Mouse (Mus musculus) forebrain, postnatal 0 days (tissue): ENCODE data around the gene Slc17a7. TPM values are rescaled to one million over a fixed set of nuclear protein-coding genes. Genes with fewer than 3 reads are reported as not detected.
A peak's percentile ranks its signal among the peaks of the same experiment; 100 is the strongest.

ENCODE experiments used
- ATAC-seq: fragments of 200-750 bp; cut with Nextera tagmentation; 2 replicates; pipeline ENCODE4 v1.8.0; 2017; ENCODE audit warnings: mild to moderate bottlenecking, moderate library complexity
- DNase-seq: peaks from one replicate; pipeline ENCODE4 v3.0.0-alpha.2; 2015
- H3K27ac ChIP-seq: fragments of 300-500 bp; sonication (generic); 2 replicates; pipeline ENCODE4 v1.5.1; 2014; ENCODE audit warnings: low read depth, mild to moderate bottlenecking, antibody characterized with exemption, low read length, moderate library complexity, mixed read lengths
- H3K27me3 ChIP-seq: fragments of 300-500 bp; sonication (generic); 2 replicates; pipeline ENCODE4 v1.6.1; 2014; ENCODE audit warnings: mild to moderate bottlenecking, low read length, mixed read lengths; ENCODE audit not compliant: insufficient read depth
- H3K36me3 ChIP-seq: fragments of 300-500 bp; sonication (generic); 2 replicates; pipeline ENCODE4 v1.6.1; 2014; ENCODE audit warnings: mild to moderate bottlenecking, moderate library complexity; ENCODE audit not compliant: insufficient read depth
- H3K4me1 ChIP-seq: fragments of 300-500 bp; sonication (generic); 2 replicates; pipeline ENCODE4 v1.6.1; 2014; ENCODE audit warnings: antibody characterized with exemption; ENCODE audit not compliant: insufficient read depth
- H3K4me2 ChIP-seq: fragments of 300-500 bp; sonication (generic); 2 replicates; pipeline ENCODE4 v1.6.1; 2014; ENCODE audit warnings: low read depth, mild to moderate bottlenecking, moderate library complexity
- H3K4me3 ChIP-seq: fragments of 300-500 bp; sonication (generic); 2 replicates; pipeline ENCODE4 v1.5.1; 2014; ENCODE audit warnings: low read depth, low read length, mixed read lengths
- H3K9ac ChIP-seq: fragments of 300-500 bp; sonication (generic); 2 replicates; pipeline ENCODE4 v1.6.1; 2014; ENCODE audit warnings: mild to moderate bottlenecking
- H3K9me3 ChIP-seq: fragments of 300-500 bp; sonication (generic); 2 replicates; pipeline ENCODE4 v1.6.1; 2016; ENCODE audit warnings: low read length
- CTCF ChIP-seq: sonication (generic); IDR thresholded peaks from 2 replicates; pipeline ENCODE4 v1.5.1; 2016; ENCODE audit warnings: antibody characterized with exemption, control low read depth, low read depth
- WGBS: fragments of 180-500 bp; shearing (Covaris S2); extraction: QIAGEN DNeasy Blood & Tissue Kit; methylation state at CpG from one replicate; pipeline ENCODE4 v1.1.7; 2014; 5-methylcytosine and 5-hydroxymethylcytosine counted together
- polyA plus RNA-seq: library from polyadenylated mRNA; unstranded; fragments of >200 nt; fragmentation: Nextera tagmentation; extraction: Ambion mirVana; gene quantifications from 2 replicates; pipeline ENCODE4 v1.2.1, GENCODE M21; 2015
- total RNA-seq: library from RNA; depleted of rRNA; stranded (reverse); fragments of >200 nt; gene quantifications from 2 replicates; pipeline ENCODE4 v1.2.3, GENCODE M21; 2014

Gene Slc17a7
- total and polyA plus RNA-seq, 2 experiments from 2014 or later: 47.6 to 87.5 TPM

DNA sequence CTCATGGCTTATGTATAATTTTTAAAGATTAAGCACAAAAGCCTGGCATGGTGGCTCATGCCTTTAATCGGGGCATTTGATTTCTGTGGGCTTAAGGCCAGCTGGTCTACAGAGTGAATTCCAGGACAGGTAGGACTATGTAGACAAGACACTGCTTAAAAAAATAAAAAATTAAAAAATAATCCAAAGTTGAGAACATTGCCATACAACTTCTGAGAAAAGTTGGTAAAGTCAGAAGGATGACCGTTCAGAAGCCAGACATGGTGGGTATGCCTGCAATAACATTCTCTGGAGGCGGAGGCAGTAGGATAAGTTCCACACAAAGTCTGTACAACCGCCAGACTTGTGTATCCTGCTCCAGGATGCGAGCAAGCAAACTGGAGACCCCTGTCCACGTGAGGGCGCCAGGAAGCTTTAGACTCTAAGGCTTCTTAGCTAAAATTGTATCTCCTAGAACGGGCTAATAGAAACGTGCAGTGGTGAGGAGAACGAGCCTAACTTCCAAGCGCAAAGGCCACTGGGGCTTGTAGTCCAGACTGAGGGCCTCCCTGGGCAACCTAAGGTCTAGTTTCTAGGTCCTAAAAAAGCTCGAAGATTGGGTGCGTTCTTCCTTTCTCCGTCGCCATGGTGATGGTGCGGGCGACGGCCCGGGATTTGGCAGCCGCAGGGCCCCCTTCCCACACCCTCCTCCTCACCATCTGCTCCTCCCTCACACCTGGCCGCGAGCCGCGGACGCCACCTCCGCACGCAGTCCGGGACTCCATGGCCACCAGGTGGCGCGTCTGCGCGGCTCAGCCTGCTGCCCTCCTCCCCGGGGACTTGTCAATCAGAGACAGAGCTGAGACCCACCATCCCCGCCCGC lies 1.9 kb upstream of the Slc17a7 start:
- DNase-seq (peak; percentile 95), ATAC-seq (peak; percentile 95)
- H3K4me2 ChIP-seq: peak overlapping the region; percentile 65
- peak overlapping the region; percentile 22; the same call in 1 of the 2 replicates for H3K9ac ChIP-seq
- peaks cover 6% of the 10 kb centered on the region; the same call in 1 of the 2 replicates for H3K4me1 ChIP-seq
- H3K4me3 ChIP-seq: peak overlapping the region; percentile 35
- H3K27me3 ChIP-seq: peaks cover 6% of the 10 kb centered on the region; the same call in 1 of the 2 replicates
- peaks cover 23% of the 10 kb centered on the region; the same call in 1 of the 2 replicates for H3K36me3 ChIP-seq
- H3K27ac ChIP-seq: peak overlapping the region; percentile 57; the same call in 1 of the 2 replicates
- peak; percentile 92 for TF ChIP-seq CTCF
- 4% methylated on average over 35 of the region's 35 CpGs for WGBS
- H3K9me3 ChIP-seq: no peaks in the 10 kb centered on the region

DNA sequence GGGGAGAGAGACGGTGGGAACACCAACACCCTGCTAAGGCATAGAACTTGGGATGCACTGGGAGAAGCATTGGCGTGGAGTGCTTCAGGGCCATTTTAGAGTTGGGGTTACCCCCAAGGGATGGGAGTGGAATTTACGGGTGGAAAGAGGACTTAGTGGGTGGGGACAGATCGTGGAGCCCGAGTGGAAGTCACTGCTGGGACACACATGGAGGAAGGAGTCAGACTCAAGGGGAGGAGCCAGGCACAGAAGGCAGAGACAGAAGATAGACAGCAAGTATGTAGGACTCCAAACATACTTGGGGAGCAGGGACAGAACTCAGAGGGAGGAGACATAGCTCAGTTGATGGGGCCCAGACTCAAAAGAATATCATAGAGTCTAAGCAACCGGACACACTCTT lies 1.2 kb upstream of the Slc17a7 start:
- Histone ChIP-seq H3K4me2 (peak overlapping the region; percentile 65), H3K27ac (peak overlapping the region; percentile 57; the same call in 1 of the 2 replicates), H3K9ac (peak overlapping the region; percentile 22; the same call in 1 of the 2 replicates), H3K4me3 (peak overlapping the region; percentile 35), H3K36me3 (peaks cover 23% of the 10 kb centered on the region; the same call in 1 of the 2 replicates), H3K9me3 (no peaks in the 10 kb centered on the region), H3K27me3 (peaks cover 6% of the 10 kb centered on the region), H3K4me1 (peaks cover 6% of the 10 kb centered on the region; the same call in 1 of the 2 replicates)
- 20% methylated on average over 6 of the region's 6 CpGs for WGBS
- ATAC-seq (no peak), DNase-seq (no peak)
- no peak for TF ChIP-seq CTCF

DNA sequence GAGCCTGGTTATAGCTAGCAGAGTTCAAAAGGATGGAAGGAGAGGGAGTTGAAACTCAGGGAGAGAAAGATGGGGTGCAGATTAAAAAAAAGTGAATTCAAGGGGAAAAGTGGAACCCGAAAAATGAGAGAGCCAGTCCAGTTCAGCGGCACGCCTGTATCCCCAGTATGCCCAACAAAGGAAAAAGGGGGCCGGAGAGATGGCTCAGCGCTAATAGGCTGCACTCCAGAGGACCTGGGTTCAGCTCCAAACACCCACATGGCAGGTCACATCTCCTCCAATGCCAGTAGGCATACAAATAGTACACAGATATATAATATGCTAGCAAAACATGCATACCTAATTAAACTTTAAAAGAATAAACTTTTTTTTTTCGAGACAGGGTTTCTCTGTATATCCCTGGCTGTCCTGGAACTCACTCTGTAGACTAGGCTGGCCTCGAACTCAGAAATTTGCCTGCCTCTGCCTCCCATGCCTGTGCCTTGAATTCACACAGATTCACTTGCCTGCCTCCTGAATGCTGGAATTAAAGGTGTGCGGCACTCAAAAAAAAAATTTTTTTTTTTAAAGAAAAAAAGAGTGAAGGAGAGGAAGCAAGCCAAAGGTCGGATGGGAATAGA lies 643 bp upstream of the Slc17a7 start:
- 73% methylated on average over 9 of the region's 9 CpGs for WGBS
- Histone ChIP-seq H3K4me3 (peak overlapping the region; percentile 47; the same call in 1 of the 2 replicates), H3K9ac (no peak overlapping the region), H3K4me2 (no peak overlapping the region), H3K9me3 (no peaks in the 10 kb centered on the region), H3K36me3 (peaks cover 21% of the 10 kb centered on the region; the same call in 1 of the 2 replicates), H3K4me1 (peaks cover 6% of the 10 kb centered on the region; the same call in 1 of the 2 replicates), H3K27me3 (peaks cover 12% of the 10 kb centered on the region), H3K27ac (no peak overlapping the region)
- ATAC-seq: no peak
- no peak for DNase-seq
- no peak for TF ChIP-seq CTCF

DNA sequence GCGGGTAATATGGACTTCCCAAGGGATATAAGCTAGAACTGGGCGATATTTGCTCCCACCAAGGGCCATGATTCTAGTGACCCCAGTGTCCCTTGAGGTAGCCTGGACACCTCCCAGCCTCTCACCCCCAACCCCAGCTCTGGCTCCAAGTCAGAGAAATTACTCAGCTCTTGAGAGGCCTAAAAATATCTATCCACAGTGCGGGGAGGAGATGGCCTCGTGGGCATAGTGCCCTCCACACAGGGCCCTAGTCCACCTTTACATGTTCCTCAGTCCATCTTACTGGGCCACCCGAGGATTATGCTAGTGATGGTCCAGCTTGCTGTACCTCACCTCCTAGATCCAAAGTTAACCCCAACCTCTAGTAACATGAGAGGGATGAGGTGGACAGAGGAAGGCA lies 1.1 kb downstream of the Slc17a7 start:
- 61% methylated on average over 5 of the region's 5 CpGs for WGBS
- H3K4me3 ChIP-seq: peak overlapping the region; percentile 47
- TF ChIP-seq CTCF: no peak
- H3K4me2 ChIP-seq: peak overlapping the region; percentile 62
- peak overlapping the region; percentile 59; the same call in 1 of the 2 replicates for H3K9ac ChIP-seq
- DNase-seq: no peak
- no peaks in the 10 kb centered on the region for H3K9me3 ChIP-seq
- H3K27me3 ChIP-seq: peaks cover 14% of the 10 kb centered on the region
- H3K36me3 ChIP-seq: peaks cover 6% of the 10 kb centered on the region; the same call in 1 of the 2 replicates
- ATAC-seq: no peak
- peak overlapping the region; percentile 9; the same call in 1 of the 2 replicates for H3K27ac ChIP-seq
- H3K4me1 ChIP-seq: peaks cover 6% of the 10 kb centered on the region; the same call in 1 of the 2 replicates

DNA sequence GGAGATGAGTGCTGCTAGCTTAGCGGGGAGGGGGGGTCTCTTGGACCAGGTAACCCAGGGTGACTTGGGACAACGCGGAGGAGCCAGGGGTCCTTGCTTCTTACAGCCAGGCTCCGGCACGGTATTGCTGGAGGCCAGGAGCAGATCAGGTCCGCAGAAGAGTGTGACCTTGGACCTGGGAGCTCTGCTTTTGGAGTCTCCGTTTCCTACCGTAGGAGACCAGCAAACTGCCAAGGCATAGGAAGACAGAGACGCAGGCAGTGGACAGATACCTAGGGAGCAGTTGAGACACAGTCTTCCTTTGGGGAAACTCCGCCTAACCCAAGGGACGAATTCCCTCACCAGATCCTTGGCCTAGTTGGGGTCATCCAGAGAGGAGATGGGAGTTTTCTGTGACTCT lies 2.0 kb downstream of the Slc17a7 start:
- peaks cover 14% of the 10 kb centered on the region for H3K27me3 ChIP-seq
- H3K4me3 ChIP-seq: peak overlapping the region; percentile 6; the same call in 1 of the 2 replicates
- H3K4me2 ChIP-seq: peak overlapping the region; percentile 62
- H3K27ac ChIP-seq: no peak overlapping the region
- no peak for ATAC-seq
- 41% methylated on average over 11 of the region's 11 CpGs for WGBS
- DNase-seq: no peak
- H3K36me3 ChIP-seq: no peaks in the 10 kb centered on the region
- peaks cover 6% of the 10 kb centered on the region; the same call in 1 of the 2 replicates for H3K4me1 ChIP-seq
- no peak overlapping the region for H3K9ac ChIP-seq
- H3K9me3 ChIP-seq: no peaks in the 10 kb centered on the region
- no peak for TF ChIP-seq CTCF

DNA sequence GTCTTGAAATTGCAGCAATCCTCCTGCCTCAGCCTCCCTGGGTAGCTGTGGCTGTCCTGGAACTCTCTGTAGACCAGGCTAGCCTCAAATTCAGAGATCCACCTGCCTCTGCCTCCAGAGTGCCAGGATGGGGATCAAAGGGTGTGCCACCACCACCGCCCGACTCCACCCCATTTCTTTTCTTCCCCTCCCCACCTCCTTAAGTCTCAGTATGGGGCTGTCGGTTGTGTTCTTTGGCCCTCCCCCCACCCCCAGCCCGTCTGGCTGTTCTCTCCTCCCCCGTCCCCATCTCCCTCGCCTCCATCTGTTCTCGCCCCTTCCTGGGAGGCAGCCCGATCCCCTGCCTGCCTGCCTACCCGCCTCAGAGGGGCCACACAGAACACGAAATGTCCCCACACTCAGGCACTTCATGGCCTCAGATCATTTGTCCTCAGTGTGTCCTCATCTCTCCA lies 3.2 kb downstream of the Slc17a7 start:
- no peak for TF ChIP-seq CTCF
- DNase-seq: no peak
- no peaks in the 10 kb centered on the region for H3K36me3 ChIP-seq
- H3K9me3 ChIP-seq: no peaks in the 10 kb centered on the region
- H3K9ac ChIP-seq: no peak overlapping the region
- no peak for ATAC-seq
- WGBS: 18% methylated on average over 10 of the region's 10 CpGs
- peak overlapping the region; percentile 54; the same call in 1 of the 2 replicates for H3K27ac ChIP-seq
- peaks cover 6% of the 10 kb centered on the region; the same call in 1 of the 2 replicates for H3K4me1 ChIP-seq
- peak overlapping the region; percentile 38 for H3K4me2 ChIP-seq
- peaks cover 14% of the 10 kb centered on the region for H3K27me3 ChIP-seq
- no peak overlapping the region for H3K4me3 ChIP-seq
